In genomic region chr12:16828505-16828904, GRCm38 (mm10) we compare ENCODE assay signal across 9 mouse cellular contexts. TPM values are rescaled to one million over a fixed set of nuclear protein-coding genes. Genes with fewer than 3 reads are reported as not detected.
A peak's percentile ranks its signal among the peaks of the same experiment; 100 is the strongest.
DNase-seq lines count a peak whose midpoint lies in the region; ATAC-seq and TF ChIP-seq lines count a peak whose summit lies in the region.
"Had no signal": no experiment of that assay in that cellular context is flagged by ENCODE, and none has a peak within 500 bp of the region (broad histone marks: within the 10 kb centered on the region; RNA-seq: fewer than 3 reads in every experiment).

No protein-coding gene starts in this region.

- WGBS in kidney, postnatal 0 days = 59% methylated on average over 6 of the region's 6 CpGs
- 85% methylated on average over 6 of the region's 6 CpGs for WGBS in hindbrain, embryonic 16.5 days

- H3K36me3 ChIP-seq in MEL (ENCODE audit: control insufficient read depth in 1 of 2, insufficient read depth in 2 of 2, low read length in 2 of 2) = peaks cover 0 to 3% of the 10 kb centered on the region in 2 experiments; a peak in 1 of 4 replicates
- peaks cover 15% of the 10 kb centered on the region for H3K36me3 ChIP-seq in kidney, postnatal 0 days (ENCODE audit: insufficient read depth, low read length)
- no peaks in the 10 kb centered on the region; the same call in 1 of the 2 replicates for H3K36me3 ChIP-seq in hindbrain, embryonic 16.5 days (ENCODE audit: control insufficient read depth, insufficient read depth, low read length)

- no peaks in the 10 kb centered on the region; a peak in 2 of 4 replicates for H3K4me1 ChIP-seq in MEL (ENCODE audit: control insufficient read depth in 1 of 2, insufficient read depth in 2 of 2, low read length in 2 of 2)
- H3K4me1 ChIP-seq in kidney, postnatal 0 days (replicated peaks; ENCODE audit: insufficient read depth, low read length) = no peaks in the 10 kb centered on the region
- no peaks in the 10 kb centered on the region for H3K4me1 ChIP-seq in hindbrain, embryonic 16.5 days (ENCODE audit: control insufficient read depth, insufficient read depth, low read depth, low read length)

- TF ChIP-seq EP300 in MEL (IDR thresholded peaks at IDR 0.05; ENCODE audit: low read depth in 1 of 2, low read length in 2 of 2) = peak; percentile 15 to 29; a peak in 1 of 4 replicates

- H3K79me2 ChIP-seq in MEL (ENCODE audit: control insufficient read depth, insufficient read depth, low read length, poor library complexity) = no peaks in the 10 kb centered on the region

- H3K27ac ChIP-seq in MEL (ENCODE audit: control insufficient read depth, low read depth, low read length) = no peak overlapping the region
- H3K27ac ChIP-seq in kidney, postnatal 0 days = no peak overlapping the region
- no peak overlapping the region for H3K27ac ChIP-seq in hindbrain, embryonic 16.5 days (ENCODE audit: low read depth, low read length)
- H3K27ac ChIP-seq: macrophage had no signal

- DNase-seq in frontal cortex, postnatal 36 days (ENCODE audit: low spot score in 2 of 2) = peak; percentile 34 to 41
- DNase-seq in frontal cortex, adult 2 months (ENCODE audit: extremely low spot score in 1 of 2, low spot score in 1 of 2) = no peak
- peak; percentile 39 for DNase-seq in MEL (ENCODE audit: low read depth, low spot score)
- DNase-seq in gastrocnemius, postnatal 14 days = peak; percentile 41
- DNase-seq in kidney, postnatal 0 days (ENCODE audit: low spot score) = no peak
- DNase-seq in lung, postnatal 36 days = peak; percentile 85
- no peak for DNase-seq in embryo, embryonic 9.5 days (ENCODE audit: extremely low spot score)

- ATAC-seq in kidney, postnatal 0 days (replicated peaks; ENCODE audit: low FRiP score, low read depth) = peak; percentile 68; the same call in 1 of the 2 replicates
- no peak for ATAC-seq in hindbrain, embryonic 16.5 days

- peak; percentile 58 for TF ChIP-seq RAD21 in MEL (IDR thresholded peaks at IDR 0.05; ENCODE audit: low read depth, low read length)

- no peak overlapping the region for H3K4me2 ChIP-seq in kidney, postnatal 0 days (ENCODE audit: low read length)
- H3K4me2 ChIP-seq in hindbrain, embryonic 16.5 days (ENCODE audit: low read length) = no peak overlapping the region

- intact Hi-C loops in gastrocnemius, postnatal 14 days (cut with DNase I; ENCODE audit: low total_unique reads) = no loop called here

- no peak for TF ChIP-seq POLR2A in MEL (IDR thresholded peaks at IDR 0.05; ENCODE audit: control insufficient read depth in 1 of 2, insufficient read depth in 1 of 2, low read depth in 1 of 2, low read length in 2 of 2, poor library complexity in 1 of 2)

- no peaks in the 10 kb centered on the region for H3K27me3 ChIP-seq in MEL (ENCODE audit: control insufficient read depth in 1 of 2, insufficient read depth in 2 of 2, low read length in 2 of 2)
- no peaks in the 10 kb centered on the region for H3K27me3 ChIP-seq in kidney, postnatal 0 days (ENCODE audit: insufficient read depth, low read length)
- no peaks in the 10 kb centered on the region for H3K27me3 ChIP-seq in hindbrain, embryonic 16.5 days (replicated peaks; ENCODE audit: control insufficient read depth, insufficient read depth, low read length)

- no peak overlapping the region for H3K4me3 ChIP-seq in MEL (ENCODE audit: control insufficient read depth in 1 of 2, insufficient read depth in 1 of 2, low read depth in 2 of 2, low read length in 2 of 2)
- H3K4me3 ChIP-seq in kidney, postnatal 0 days (replicated peaks; ENCODE audit: low read depth, low read length) = no peak overlapping the region
- no peak overlapping the region for H3K4me3 ChIP-seq in hindbrain, embryonic 16.5 days (ENCODE audit: low read length)

- peak in 2 of 3 experiments; percentile 55 to 56; a peak in 4 of 6 replicates for TF ChIP-seq CTCF in MEL (IDR thresholded peaks at IDR 0.05 in 2 of 3, conservative IDR thresholded peaks at IDR 0.05 in 1 of 3; ENCODE audit: control insufficient read depth in 1 of 3, insufficient read depth in 1 of 3, low read depth in 2 of 3, low read length in 3 of 3, poor library complexity in 1 of 3, severe bottlenecking in 1 of 3)
- peak; percentile 58 for TF ChIP-seq CTCF in kidney, postnatal 0 days (IDR thresholded peaks at IDR 0.05; ENCODE audit: low read depth)

- no peak overlapping the region for H3K9ac ChIP-seq in MEL (ENCODE audit: control insufficient read depth, low read depth, low read length, poor library complexity, severe bottlenecking)
- H3K9ac ChIP-seq in kidney, postnatal 0 days (ENCODE audit: low read depth, low read length) = no peak overlapping the region
- H3K9ac ChIP-seq in hindbrain, embryonic 16.5 days (ENCODE audit: low read depth, low read length) = no peak overlapping the region

- no peaks in the 10 kb centered on the region for H3K9me3 ChIP-seq in MEL (replicated peaks; ENCODE audit: insufficient read depth, low read length)
- no peaks in the 10 kb centered on the region for H3K9me3 ChIP-seq in kidney, postnatal 0 days (replicated peaks; ENCODE audit: low read length)
- no peaks in the 10 kb centered on the region for H3K9me3 ChIP-seq in hindbrain, embryonic 16.5 days (ENCODE audit: control insufficient read depth, low read length)

TF ChIP-seq in MEL, 35 proteins besides CTCF, POLR2A, EP300 and RAD21:
- TF ChIP-seq ELF1 (IDR thresholded peaks at IDR 0.05; ENCODE audit: low read depth, low read length) (0 out of 2 replicates have a peak, but pooled peaks have one; percentile 12), SMC3 (IDR thresholded peaks at IDR 0.05; ENCODE audit: low read depth, low read length) (peak; percentile 56), SIN3A (IDR thresholded peaks at IDR 0.05; ENCODE audit: low read length) (no peak), TAL1 (IDR thresholded peaks at IDR 0.05; ENCODE audit: low read length) (peak; percentile 38; the same call in 1 of the 2 replicates), ZC3H11A (IDR thresholded peaks at IDR 0.05; ENCODE audit: low read depth, low read length) (peak; percentile 38; the same call in 1 of the 2 replicates)
TF ChIP-seq in MEL: peak in this region for 4.

RNA-seq across cellular contexts. Expression of gene E2f6, which starts 17.7 kb away (rescaled TPM):
- polyA plus RNA-seq in frontal cortex, adult 2 months (2012; rRNA removed) = 37.9 and 38.1 TPM in 2 replicates
- 28.5 and 35.4 TPM in 2 replicates for total RNA-seq in MEL (2012; rRNA removed)
- polyA plus RNA-seq in MEL (2012; ENCODE audit: insufficient read depth in 1 of 2, insufficient read length in 2 of 2, low read depth in 1 of 2, low replicate concordance in 2 of 2, missing spikeins in 1 of 2) = 10 to 100 TPM in 1 of 2 experiments, not detected in 1; 67.0 TPM
- total RNA-seq in gastrocnemius, postnatal 14 days (2021) = 10 to 100 TPM; 55.0 to 62.3 TPM
- 25.3 and 26.8 TPM in 2 replicates for polyA plus RNA-seq in kidney, postnatal 0 days (2015; fragmentation: Nextera tagmentation; extraction: Ambion mirVana)
- polyA plus RNA-seq in hindbrain, embryonic 16.5 days (2015; fragmentation: Nextera tagmentation; extraction: Ambion mirVana) = 28.9 and 30.2 TPM in 2 replicates

RNA-seq across cellular contexts. Expression of gene Greb1, which starts 27.8 kb away (rescaled TPM):
- polyA plus RNA-seq in frontal cortex, adult 2 months (2012; rRNA removed) = 2.8 and 3.2 TPM in 2 replicates
- not detected in 2 replicates for total RNA-seq in MEL (2012; rRNA removed)
- not detected for polyA plus RNA-seq in MEL (2012; ENCODE audit: insufficient read depth in 1 of 2, insufficient read length in 2 of 2, low read depth in 1 of 2, low replicate concordance in 2 of 2, missing spikeins in 1 of 2)
- 1 to 10 TPM in 1 of 2 experiments, under 1 TPM in 1; 0.70 to 1.1 TPM for total RNA-seq in gastrocnemius, postnatal 14 days (2021)
- polyA plus RNA-seq in kidney, postnatal 0 days (2015; fragmentation: Nextera tagmentation; extraction: Ambion mirVana) = 1.3 and 2.0 TPM in 2 replicates
- 0.51 and 0.70 TPM in 2 replicates for polyA plus RNA-seq in hindbrain, embryonic 16.5 days (2015; fragmentation: Nextera tagmentation; extraction: Ambion mirVana)

Comparison
In these comparisons a context has a peak if more than half of its experiments do, and no peak if none do; other contexts are left out.
1. DNase-seq: peak in frontal cortex, postnatal 36 days (2 of 2), MEL (single experiment), gastrocnemius, postnatal 14 days (single experiment) and lung, postnatal 36 days (single experiment); none in frontal cortex, adult 2 months (0 of 2), kidney, postnatal 0 days (single experiment) and embryo, embryonic 9.5 days (single experiment).